Mouse (Mus musculus): ENCODE results near the gene Neurod2.

- TF ChIP-seq CTCF (IDR thresholded peaks at IDR 0.05; ENCODE audit: borderline replicate concordance, insufficient read depth, low read depth, low read length) (no peak), POLR2A (IDR thresholded peaks at IDR 0.05; ENCODE audit: borderline replicate concordance, insufficient read depth, low read length) (no peak)
Observed at GRCm38 (mm10) chr11:98349308-98349707, 19.9 kb upstream of the Neurod2 start.

All from cerebellum, adult 2 months (tissue).